Mouse (Mus musculus): ENCODE data around the gene Serpina3f.
"Not testable (repeated sequence)": the region's sequence is repeated elsewhere in the genome, so short reads cannot be mapped to it uniquely, and the experiment has no call there.

Serpina3f gene

DNA sequence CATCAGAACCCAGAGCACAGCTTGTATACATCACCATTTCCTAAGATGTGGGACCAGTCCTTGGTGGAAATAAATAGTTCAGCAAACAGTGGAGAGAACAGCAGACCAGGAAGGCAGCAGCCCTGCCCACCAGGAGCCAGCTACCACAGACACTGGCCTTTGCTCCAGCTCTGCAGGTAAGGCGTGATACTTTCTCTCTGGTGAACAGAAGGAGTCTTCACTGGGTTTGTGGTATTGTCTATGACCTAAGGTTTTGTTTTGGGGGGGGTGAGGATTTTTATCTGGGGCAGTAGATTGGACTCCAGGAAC is at the start of gene Serpina3f:
Gene Serpina3f (plus strand): TSS at position 100 of the 309 bp plus-strand sequence.
- no peak for DNase-seq (ENCODE audit: low spot score)

DNA sequence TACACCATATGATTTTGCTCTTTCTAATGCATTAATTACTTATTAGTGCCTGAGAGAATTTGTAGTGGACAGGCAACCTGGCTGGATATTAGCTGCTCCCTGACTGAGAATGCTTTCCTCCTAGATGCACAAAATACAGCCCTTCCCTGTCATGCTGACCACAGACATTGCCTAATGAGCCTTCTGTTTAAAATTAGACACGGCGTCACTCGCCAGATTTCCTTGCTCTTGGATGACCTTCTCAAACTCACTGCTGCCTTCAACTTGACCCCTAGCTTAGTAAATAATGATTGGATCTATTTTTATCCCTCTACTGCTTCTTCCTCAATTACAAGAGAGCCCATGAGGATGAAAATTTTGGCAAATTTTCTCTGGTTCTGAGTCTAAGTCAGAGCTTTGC is 39.6 kb upstream of the Serpina3f start:
- no peak for DNase-seq (ENCODE audit: low spot score)

DNA sequence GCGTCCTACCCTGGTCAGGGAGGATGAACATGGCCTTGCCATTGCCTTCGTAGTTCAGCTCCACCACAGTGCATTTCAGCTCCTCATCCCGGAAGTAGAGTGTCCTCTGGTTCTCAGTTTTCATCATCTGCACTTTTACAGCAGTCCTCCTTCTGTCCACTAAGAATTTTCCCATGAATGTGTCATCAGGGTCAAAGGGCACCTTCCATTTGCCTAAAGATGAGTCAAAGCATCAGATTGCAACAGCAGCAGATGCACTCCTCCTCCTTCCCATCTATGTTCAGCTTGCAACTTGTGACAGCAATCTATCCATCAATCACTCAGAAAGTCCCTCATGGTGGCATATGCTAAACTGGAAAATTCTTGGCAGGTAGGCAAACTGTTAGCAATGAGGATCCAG is 38.7 kb upstream of the Serpina3f start:
- no peak for DNase-seq (ENCODE audit: low spot score)

DNA sequence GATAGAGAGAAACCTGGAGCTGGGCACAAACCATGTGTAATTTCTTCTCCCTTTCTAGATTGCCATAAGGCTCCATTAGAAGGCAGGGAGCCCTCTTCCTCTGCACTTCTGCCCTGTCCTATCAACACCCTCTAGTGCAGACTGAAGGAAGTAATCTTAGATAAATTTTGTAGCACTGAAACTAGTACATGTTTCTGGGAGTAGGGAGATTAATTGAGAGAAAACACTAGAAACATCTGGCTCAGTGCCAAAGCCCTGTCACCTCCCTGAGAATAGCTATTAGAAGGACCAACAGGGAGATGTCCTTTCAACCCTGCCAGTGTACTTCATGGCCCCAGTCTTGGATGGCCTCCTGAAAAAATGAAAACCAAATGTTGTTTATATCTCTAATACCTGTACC is 35.8 kb upstream of the Serpina3f start:
- DNase-seq (ENCODE audit: low spot score) = no peak

DNA sequence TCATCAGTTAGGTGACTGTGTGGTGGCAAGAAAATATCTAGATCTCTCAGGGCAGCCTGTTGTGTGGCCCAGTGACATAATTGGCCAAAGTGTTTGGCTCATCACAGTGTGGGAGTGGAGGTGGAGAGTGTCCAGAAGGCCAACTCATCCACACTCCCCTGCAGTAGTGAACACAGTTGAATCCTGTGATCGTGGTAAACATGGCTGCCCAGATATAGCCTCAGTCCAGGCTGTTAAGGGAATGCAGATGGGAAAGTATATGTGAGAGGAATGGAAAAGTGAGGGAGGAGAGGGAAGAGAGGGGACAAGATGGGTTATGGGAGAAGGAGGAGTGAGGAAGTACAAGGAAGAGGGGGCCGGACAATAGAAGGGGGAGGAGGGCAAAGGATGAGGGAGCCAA is 35.4 kb upstream of the Serpina3f start:
- DNase-seq (ENCODE audit: low spot score) = no peak

DNA sequence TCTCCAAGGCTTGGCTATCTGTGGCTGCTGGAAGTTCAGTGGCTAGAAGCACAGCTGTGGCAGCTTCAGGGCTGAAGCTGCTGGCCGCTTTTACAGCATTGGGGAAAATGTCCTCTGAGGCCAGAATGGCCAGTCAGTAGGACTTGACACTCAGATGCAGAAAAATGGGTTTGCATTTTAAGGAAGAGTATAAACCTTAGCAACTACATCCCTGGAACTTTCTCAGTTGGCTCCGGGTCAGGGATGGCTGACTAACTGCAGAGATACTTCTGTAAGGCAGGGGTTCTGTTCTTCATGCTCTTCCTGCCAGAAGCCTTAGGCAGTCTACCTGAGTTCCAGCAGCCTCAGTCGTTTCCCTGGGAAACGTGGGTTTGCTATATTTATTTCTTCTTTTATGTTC is 29.3 kb upstream of the Serpina3f start:
- no peak for DNase-seq (ENCODE audit: low spot score)

DNA sequence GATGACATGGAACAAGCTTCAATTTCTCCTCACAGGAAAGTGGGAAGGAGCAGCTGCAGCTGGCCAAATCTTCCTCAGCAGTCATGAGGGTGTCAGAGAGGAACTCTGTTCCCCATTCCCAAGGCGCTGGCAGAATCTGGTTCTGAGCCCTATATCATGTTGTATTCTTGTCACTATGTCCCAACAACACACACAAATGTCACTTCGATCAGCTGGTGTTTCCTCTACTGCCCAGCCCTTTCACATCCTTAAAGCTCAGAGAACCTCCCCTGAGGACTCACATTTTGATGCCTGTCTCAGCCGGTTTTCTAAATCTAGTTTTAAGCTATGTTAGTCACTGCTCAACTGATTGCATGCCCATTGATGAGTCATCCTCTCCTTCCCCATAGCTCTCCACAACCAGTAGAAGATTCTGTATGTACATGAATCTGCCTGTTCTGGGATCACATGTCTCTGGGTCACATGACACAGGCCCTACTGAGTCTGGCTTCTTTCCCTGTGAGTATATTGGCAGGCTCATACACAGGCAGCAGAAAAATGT is 28.2 kb upstream of the Serpina3f start:
- DNase-seq (ENCODE audit: low spot score) = no peak

DNA sequence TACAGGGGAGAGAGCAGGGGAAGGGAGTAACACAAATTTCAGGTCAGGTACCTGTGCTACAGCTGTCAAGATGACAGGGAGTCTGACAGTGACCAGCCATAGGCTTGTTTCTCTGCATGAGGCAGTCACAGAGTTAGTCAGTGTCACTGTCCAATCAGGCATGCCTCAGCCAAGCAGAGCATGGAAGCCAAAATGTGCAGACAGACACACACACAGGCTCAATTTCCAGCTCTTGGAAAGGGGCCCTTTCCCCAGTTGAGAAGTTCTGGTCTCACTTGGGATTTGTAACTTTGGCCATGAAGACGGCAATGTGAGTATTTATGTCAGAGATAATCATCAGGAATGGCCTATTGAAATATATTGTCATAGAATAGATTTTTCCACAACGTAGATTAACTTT is 25.1 kb upstream of the Serpina3f start:
- DNase-seq (ENCODE audit: low spot score) = no peak

DNA sequence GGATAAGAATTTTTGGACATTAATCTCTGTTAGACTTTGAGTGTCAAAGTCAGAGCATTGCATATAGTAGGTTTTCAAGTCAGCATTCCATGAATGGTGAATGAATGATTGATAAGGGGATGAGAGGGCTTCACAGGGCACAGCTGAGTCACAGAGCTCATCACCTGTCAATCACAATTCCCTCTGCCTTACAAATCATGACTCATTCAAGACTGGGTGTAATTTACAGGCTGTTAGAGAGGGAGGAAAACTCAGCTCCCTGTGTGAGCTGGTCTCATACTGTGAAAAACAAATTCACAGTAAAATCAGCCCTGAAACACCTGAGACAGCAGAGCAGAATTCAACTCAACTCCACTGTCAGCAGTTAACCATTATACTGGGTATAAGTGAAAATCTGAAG is 23.5 kb upstream of the Serpina3f start:
- DNase-seq (ENCODE audit: low spot score) = no peak

DNA sequence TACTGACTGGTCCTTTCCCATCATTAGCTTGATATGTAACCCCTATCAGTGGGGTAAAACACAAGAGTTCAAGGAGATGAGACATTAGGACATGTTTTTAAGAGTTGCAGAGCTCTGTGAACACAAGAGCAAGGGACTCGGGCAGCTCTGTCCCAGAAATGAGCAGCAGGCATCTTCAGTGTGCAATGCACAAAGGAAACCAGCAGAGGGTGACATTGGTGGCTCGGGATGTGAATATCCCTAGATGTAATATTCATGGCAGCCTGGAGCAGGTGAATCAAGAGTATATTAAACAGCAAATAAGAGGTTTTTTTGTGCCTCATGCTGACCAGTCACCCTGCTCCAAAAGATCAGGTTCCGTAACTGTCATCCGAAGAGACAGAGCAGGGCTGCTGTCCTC is 5.2 kb upstream of the Serpina3f start:
- DNase-seq (ENCODE audit: low spot score) = no peak

DNA sequence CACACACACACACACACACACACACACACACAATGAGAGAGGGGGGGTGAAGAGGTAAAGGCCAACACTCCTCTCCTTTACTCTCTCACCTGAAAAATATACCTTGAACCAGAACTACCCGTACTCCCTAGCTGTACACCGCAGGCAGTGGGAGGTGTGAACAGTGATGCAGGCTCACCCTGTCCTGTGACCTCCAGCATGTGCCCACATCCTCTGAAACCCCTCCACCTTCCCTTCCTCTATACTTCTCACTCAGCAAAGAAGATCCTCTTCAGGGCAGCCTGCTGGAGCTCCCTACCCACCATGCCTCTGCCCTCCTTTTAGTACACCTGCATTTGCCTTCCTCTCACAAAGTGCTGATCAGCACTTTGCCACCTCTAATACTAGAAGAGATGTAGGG is 4.5 kb upstream of the Serpina3f start:
- peak; percentile 14 for DNase-seq (ENCODE audit: low spot score)

DNA sequence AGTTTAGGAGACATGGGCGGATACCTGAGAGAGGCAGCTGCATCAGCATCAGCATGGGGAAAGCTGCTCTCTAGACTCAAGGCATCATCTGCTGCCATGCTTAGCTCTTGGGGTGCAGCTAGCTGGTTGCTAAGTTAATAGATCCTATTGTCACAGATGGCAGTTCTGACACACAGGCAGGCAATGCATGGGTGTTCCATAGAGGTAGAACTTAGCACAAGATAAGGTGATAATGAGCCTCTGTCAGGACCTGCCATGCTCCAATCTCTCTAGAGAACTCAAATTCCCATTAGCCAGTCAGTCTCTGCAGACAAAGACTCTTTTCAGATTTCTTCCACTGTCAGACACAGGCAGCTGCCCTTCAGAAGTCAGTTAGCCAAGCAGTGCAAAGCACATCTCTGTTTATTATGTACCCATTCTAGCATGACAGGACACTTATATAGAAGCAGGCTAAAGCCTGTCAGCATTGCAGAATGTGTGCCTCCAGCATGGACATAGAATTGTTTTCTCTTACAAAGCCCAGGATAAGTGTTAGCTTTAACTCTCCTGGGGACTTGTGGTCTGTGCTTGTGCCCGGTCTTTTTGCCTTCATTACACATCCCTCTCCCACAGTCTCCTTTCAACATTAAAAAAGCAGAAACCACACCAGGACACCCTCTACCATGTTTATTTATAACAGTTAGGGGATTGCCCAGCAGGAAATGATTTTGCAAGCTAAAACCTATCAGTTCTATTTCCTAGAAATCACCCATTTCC is 477 bp upstream of the Serpina3f start:
- DNase-seq (ENCODE audit: low spot score) = no peak

DNA sequence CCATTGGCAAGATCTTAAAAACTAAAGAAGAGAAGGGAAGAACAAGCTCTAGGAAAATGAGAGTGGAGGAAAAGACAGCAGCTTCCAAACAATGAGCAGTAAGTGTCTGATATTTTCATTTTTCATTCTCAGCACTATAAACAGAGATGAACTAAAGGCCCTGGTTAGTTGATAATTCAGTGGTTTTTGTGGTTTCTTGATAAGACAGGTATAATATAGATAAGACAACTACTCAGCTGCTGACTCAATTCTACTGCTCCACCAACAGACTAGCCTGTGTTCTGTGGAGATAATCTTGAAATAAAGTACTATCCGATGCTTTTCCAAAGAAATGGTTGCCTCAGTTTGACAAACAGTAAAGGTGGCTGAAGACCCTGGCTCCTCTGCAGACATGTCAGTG is 905 bp downstream of the Serpina3f start:
- DNase-seq (ENCODE audit: low spot score) = no peak

DNA sequence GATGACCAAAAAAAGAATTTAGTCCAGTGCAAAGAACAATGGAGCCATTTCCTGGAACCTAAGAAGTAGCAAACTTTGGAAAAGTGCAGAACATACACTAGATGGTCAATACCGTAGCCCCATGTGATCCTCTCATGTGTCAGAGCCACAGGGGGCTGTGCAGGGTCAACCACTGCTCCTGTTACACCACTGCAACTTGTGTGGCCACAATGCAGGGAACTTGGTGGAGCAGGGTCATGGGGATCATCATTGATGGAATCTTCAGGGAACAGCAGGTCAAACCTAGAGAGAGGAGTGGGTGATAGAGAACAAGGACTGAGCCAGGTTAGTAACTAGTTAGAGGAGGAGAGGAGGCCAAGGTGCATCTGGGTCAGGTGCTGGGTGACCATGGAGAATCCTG is 7.3 kb downstream of the Serpina3f start:
- DNase-seq (ENCODE audit: low spot score) = no peak

DNA sequence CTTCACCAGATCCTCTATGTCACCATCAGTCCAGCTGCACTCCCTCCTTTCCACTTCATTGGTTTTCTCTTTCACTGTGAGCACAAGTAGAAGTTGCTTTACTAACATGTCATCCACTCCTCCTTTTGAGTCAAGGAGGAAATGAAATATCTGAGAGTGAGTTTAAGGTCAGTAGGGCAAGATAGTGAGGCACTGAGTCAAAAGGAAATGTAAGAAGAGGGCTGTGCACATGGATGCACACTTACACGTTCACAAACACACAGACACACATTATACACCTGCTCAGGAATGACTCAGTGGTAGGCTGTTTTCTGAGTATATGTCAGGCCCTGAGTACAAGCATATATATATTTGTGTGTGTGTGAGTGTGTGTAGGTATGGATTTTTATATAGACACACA is 9.3 kb downstream of the Serpina3f start:
- no peak for DNase-seq (ENCODE audit: low spot score)

DNA sequence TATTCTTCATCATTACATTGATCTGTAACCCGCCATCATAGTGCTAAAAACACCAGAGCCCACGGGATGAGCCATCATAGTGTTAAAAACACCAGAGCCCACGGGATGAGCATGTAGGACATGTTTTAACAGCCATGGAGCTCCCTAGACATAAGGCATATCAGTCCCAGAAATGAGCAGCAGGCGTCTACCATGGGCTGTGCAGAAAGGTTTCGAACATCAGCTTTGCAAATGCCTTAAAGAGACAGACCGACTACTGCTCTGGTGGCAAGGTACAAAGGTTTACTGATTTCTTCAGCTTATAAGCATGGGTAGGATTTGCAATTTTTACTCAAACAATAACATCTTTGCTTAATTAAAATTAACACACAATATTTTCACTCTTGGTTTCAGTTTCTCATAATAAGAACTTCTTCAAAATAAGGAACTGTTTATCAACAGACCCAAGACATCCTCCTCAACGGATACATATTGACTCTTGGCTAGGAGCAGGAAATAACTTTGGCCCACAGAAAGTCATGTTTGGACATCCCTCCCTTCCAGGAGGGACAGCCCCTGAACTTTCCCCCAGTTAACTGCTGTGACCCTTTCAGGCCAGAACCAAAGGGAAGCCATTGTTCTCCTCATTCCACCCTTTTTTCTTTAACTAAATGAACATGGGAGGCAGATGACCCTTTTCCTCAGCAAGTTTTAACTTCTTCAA is 10.4 kb downstream of the Serpina3f start:
- no peak for DNase-seq (ENCODE audit: low spot score)

DNA sequence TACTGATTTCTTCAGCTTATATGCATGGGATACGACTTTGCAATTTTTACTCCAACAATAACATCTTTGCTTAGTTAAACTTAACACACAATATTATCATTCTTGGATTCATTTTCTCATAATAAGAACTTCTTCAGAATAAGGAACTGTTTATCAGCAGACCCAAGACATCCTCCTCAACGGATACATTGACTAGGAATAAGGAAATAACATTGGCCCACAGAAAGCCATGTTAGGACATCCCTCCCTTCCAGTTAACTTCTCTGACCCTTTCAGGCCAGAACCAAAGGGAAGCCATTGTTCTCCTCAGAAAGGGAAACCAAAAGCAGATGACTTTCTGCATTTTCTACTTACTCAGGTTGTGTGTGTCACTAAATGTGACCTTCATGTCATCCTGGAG is 16.4 kb downstream of the Serpina3f start:
- DNase-seq (ENCODE audit: low spot score) = no peak

DNA sequence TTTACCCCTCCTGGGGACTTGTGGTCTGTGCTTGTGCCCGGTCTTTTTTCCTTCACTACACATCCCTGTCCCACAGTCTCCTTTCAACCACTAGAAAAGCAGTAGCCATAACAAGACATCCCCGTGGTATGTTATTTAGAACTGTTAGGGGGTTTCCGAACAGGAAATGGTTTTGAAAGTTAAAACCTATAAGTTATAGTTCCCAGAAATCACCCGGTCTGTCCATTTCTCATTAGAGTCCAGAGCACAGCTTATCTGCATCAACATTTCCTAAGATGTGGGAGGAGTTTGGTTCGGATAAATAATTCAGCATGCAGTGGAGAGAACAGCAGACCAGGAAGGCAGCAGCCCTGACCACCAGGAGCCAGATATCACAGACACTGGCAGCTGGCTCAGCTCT is 21.6 kb downstream of the Serpina3f start, which contains the start of gene Serpina3g:
Gene Serpina3g (plus strand): TSS at position 331 of the 400 bp plus-strand sequence.
- no peak for DNase-seq (ENCODE audit: low spot score)

DNA sequence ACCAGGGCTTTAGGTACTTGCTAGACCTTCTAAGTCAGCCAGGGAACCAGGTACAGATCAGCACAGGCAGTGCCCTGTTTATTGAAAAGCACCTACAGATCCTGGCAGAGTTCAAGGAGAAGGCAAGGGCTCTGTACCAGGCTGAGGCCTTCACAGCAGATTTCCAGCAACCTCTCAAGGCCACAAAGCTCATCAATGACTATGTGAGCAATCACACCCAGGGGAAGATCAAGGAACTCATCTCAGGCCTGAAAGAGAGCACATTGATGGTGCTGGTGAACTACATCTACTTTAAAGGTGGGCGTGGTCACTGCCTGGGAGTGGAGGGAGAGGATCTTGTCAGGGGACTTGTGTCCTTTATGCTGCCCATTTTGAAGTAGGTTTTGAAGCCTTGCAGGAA is 23.7 kb downstream of the Serpina3f start:
- not testable (repeated sequence) for DNase-seq (ENCODE audit: low spot score)

DNA sequence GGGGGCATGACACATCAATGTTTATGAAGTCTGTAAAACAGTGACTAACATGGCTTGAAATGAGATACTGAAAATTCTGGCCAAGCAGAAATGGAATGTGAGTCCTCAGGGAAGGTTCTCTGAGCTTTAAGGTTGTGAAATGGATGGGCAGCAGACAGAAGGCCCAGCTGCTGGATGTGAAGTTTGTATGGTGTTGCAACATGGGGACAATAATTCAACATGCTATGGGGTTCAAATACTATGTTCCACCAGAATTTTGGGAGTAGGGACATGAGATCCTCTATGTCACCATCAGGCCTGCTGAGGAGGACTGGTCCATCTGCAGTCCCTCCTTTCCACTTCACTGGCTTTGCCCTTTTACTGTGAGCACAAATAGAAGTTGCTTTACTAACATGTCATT is 29.0 kb downstream of the Serpina3f start:
- no peak for DNase-seq (ENCODE audit: low spot score)

DNA sequence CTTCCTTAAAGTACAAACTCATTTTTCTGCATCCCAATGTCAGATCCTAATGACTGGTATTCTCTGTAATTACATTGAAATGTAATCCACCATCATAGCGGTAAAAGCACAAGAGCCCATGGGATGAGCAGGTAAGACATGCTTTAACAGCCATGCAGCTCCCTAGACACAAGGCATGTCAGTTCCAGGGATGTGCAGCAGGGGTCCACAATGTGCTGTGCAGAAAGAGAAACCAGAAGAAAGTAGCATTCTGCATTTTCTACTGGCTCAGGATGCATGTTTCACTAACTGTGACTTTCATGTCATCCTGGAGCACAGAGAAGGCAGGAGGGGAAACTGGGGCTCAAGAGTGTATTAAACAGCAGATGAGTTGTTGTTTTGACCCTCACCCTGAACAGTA is 30.7 kb downstream of the Serpina3f start:
- DNase-seq (ENCODE audit: low spot score) = no peak

DNA sequence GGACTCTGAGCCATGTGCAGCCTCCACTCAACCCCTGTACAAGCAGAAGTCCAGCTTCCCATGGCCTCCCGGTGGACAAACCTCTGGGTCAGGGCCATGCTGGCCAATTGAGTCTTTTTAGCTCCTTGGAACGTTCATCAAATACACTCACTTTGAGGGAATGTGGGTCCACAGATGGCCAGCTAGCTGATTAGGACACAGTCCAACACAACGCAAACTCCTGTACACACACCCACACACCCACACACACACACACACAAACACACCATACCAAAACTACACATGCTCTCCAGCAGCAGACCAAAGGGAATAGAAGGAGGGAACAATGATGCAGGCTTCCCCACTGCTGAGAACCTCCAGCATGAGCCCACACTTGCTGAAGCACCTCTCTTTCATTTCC is 31.3 kb downstream of the Serpina3f start:
- DNase-seq (ENCODE audit: low spot score) = no peak

DNA sequence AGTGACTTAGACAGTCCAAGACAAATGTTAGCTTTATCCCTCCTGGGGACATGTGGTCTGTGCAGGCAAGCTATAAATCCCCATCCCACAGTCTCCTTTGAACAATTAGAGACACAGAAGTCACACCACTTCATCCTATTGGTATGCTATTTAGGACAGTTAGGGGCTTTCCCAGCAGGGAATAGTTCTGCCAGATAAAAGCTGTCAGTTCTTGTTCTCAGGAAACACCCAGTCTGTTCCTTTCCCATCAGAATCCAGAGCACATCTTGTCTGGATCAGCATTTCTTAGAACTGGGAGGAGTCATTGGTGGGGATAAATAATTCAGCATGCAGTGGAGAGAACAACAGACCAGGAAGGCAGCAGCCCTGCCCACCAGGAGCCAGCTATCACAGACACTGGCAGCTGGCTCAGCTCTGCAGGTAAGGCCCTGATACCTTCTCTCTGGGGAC is 33.2 kb downstream of the Serpina3f start:
- DNase-seq (ENCODE audit: low spot score) = no peak

DNA sequence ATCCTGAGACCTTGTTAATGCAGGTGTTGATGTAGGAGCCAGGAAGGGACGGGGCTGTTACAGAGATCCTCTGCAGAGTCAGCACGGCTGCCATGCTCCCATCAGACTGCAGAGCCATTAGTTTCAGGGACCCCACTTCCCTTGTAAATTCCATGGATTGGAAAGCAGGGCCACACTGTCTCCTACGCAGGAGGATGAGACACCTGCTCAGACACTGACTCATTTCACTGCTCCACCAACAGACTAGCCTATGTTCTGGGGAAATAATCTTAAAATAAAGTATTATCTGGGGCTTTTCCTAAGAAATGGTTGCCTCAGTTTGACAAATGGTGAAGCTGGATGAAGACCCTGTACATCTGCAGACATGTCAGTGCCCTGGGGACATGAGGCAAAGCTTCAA is 33.9 kb downstream of the Serpina3f start:
- DNase-seq (ENCODE audit: low spot score) = no peak
